Mouse (Mus musculus) thymus, adult 2 months (tissue): ENCODE results near the gene OR5BS1P.

Experiments
- CTCF ChIP-seq: fragments of 200-500 bp; IDR thresholded peaks from 2 replicates; pipeline ENCODE4 v1.5.1; 2012; ENCODE audit warnings: mild to moderate bottlenecking, control low read depth, low read length, moderate library complexity, borderline replicate concordance; ENCODE audit not compliant: control insufficient read depth, poor library complexity, insufficient read depth; ENCODE audit errors: extremely low read depth
- POLR2A ChIP-seq: fragments of 200-500 bp; IDR thresholded peaks from 2 replicates; pipeline ENCODE4 v1.6.1; 2012; ENCODE audit warnings: mild to moderate bottlenecking, low read length, control low read depth, moderate library complexity; ENCODE audit not compliant: control insufficient read depth, poor library complexity, insufficient read depth; ENCODE audit errors: extremely low read depth

- TF ChIP-seq CTCF = no peak
- no peak for TF ChIP-seq POLR2A
Observed at GRCm38 (mm10) chr15:98474958-98475357, 5.3 kb downstream of the OR5BS1P start.
